Mouse (Mus musculus) liver, embryonic 11.5 days (tissue): ENCODE results near the gene Mmp2. TPM values are rescaled to one million over a fixed set of nuclear protein-coding genes. Genes with fewer than 3 reads are reported as not detected.

Source experiments
- ATAC-seq: fragments of 200-750 bp; cut with Nextera tagmentation; replicated peaks from 2 replicates; pipeline ENCODE4 v1.8.0; 2017; ENCODE audit warnings: moderate number of reproducible peaks, mild to moderate bottlenecking, moderate TSS enrichment, moderate library complexity; ENCODE audit not compliant: low FRiP score
- DNase-seq: peaks from one replicate; pipeline ENCODE4 v3.0.0-alpha.2; 2017; ENCODE audit warnings: low spot score
- H3K27ac ChIP-seq: fragments of 300-500 bp; sonication (generic); 2 replicates; pipeline ENCODE4 v1.5.1; 2014; ENCODE audit warnings: mild to moderate bottlenecking, low read depth, low read length, control low read depth
- H3K27me3 ChIP-seq: fragments of 300-500 bp; sonication (generic); replicated peaks from 2 replicates; pipeline ENCODE4 v1.6.1; 2014; ENCODE audit warnings: low read length, mixed read lengths; ENCODE audit not compliant: control insufficient read depth, insufficient read depth
- H3K36me3 ChIP-seq: fragments of 300-500 bp; sonication (generic); 2 replicates; pipeline ENCODE4 v1.6.1; 2014; ENCODE audit warnings: mild to moderate bottlenecking, low read length, moderate library complexity, mixed read lengths; ENCODE audit not compliant: control insufficient read depth, insufficient read depth
- H3K4me1 ChIP-seq: fragments of 300-500 bp; sonication (generic); replicated peaks from 2 replicates; pipeline ENCODE4 v1.6.1; 2014; ENCODE audit warnings: low read length, mixed read lengths; ENCODE audit not compliant: control insufficient read depth, insufficient read depth
- H3K4me2 ChIP-seq: fragments of 300-500 bp; sonication (generic); 2 replicates; pipeline ENCODE4 v1.6.1; 2014; ENCODE audit warnings: mild to moderate bottlenecking, control low read depth, moderate library complexity
- H3K4me3 ChIP-seq: fragments of 300-500 bp; sonication (generic); 2 replicates; pipeline ENCODE4 v1.5.1; 2014; ENCODE audit warnings: low read depth, low read length, control low read depth
- H3K9ac ChIP-seq: fragments of 300-500 bp; sonication (generic); 2 replicates; pipeline ENCODE4 v1.6.1; 2014; ENCODE audit warnings: low read depth, low read length, control low read depth
- H3K9me3 ChIP-seq: fragments of 300-500 bp; sonication (generic); 2 replicates; pipeline ENCODE4 v1.6.1; 2016; ENCODE audit warnings: low read length, inconsistent platforms, mixed read lengths; ENCODE audit not compliant: control insufficient read depth
- WGBS: fragments of 180-500 bp; shearing (Covaris S2); extraction: QIAGEN DNeasy Blood & Tissue Kit; methylation state at CpG from one replicate; pipeline ENCODE4 v1.1.7; 2014; 5-methylcytosine and 5-hydroxymethylcytosine counted together
- polyA plus RNA-seq: library from polyadenylated mRNA; unstranded; fragments of >200 nt; fragmentation: Nextera tagmentation; extraction: Ambion mirVana; gene quantifications from 2 replicates; pipeline ENCODE4 v1.2.1, GENCODE M21; 2014

The Mmp2 gene
- polyA plus RNA-seq, 1 experiment from 2014 or later, result 49.7 TPM

- peaks cover 7% of the 10 kb centered on the region; the same call in 1 of the 2 replicates for H3K4me1 ChIP-seq
- 70% methylated on average over 6 of the region's 6 CpGs for WGBS
- no peaks in the 10 kb centered on the region for H3K36me3 ChIP-seq
- no peaks in the 10 kb centered on the region for H3K27me3 ChIP-seq
- no peak for DNase-seq
- H3K9ac ChIP-seq, result no peak overlapping the region
- H3K4me2 ChIP-seq, result no peak overlapping the region
- H3K9me3 ChIP-seq, result no peaks in the 10 kb centered on the region
- ATAC-seq, result no peak
- H3K27ac ChIP-seq, result no peak overlapping the region
- no peak overlapping the region for H3K4me3 ChIP-seq
Observed at GRCm38 (mm10) chr8:92849261-92849660, 22.2 kb downstream of the Mmp2 start.

GRCm38 (mm10) chr8:92850239-92850638, 23.1 kb downstream of the Mmp2 start:
- Histone ChIP-seq H3K4me3 (no peak overlapping the region), H3K27ac (no peak overlapping the region), H3K27me3 (no peaks in the 10 kb centered on the region), H3K4me1 (peaks cover 7% of the 10 kb centered on the region; the same call in 1 of the 2 replicates), H3K9ac (no peak overlapping the region), H3K4me2 (no peak overlapping the region), H3K9me3 (no peaks in the 10 kb centered on the region), H3K36me3 (no peaks in the 10 kb centered on the region)
- ATAC-seq (no peak), DNase-seq (no peak)
- WGBS, result 83% methylated on average over 4 of the region's 4 CpGs

- Histone ChIP-seq H3K9me3 (no peaks in the 10 kb centered on the region), H3K4me2 (no peak overlapping the region), H3K9ac (no peak overlapping the region), H3K27ac (no peak overlapping the region), H3K27me3 (peaks cover 7% of the 10 kb centered on the region; the same call in 1 of the 2 replicates), H3K4me3 (no peak overlapping the region), H3K36me3 (no peaks in the 10 kb centered on the region), H3K4me1 (peaks cover 7% of the 10 kb centered on the region; the same call in 1 of the 2 replicates)
- ATAC-seq (no peak), DNase-seq (no peak)
- 88% methylated on average over 3 of the region's 3 CpGs for WGBS
Observed at GRCm38 (mm10) chr8:92851381-92851780, 24.3 kb downstream of the Mmp2 start.

- Histone ChIP-seq H3K4me2 (no peak overlapping the region), H3K4me3 (no peak overlapping the region), H3K36me3 (no peaks in the 10 kb centered on the region), H3K27me3 (peaks cover 7% of the 10 kb centered on the region; the same call in 1 of the 2 replicates), H3K4me1 (peaks cover 3% of the 10 kb centered on the region; the same call in 1 of the 2 replicates), H3K9me3 (no peaks in the 10 kb centered on the region), H3K27ac (no peak overlapping the region), H3K9ac (no peak overlapping the region)
- DNase-seq, result no peak
- ATAC-seq, result no peak
- WGBS, result 51% methylated on average over 18 of the region's 18 CpGs
Observed at GRCm38 (mm10) chr8:92853188-92853983, 26.3 kb downstream of the Mmp2 start.

GRCm38 (mm10) chr8:92854673-92855072, 27.6 kb downstream of the Mmp2 start:
- Histone ChIP-seq H3K27me3 (peaks cover 7% of the 10 kb centered on the region; the same call in 1 of the 2 replicates), H3K9me3 (no peaks in the 10 kb centered on the region), H3K4me2 (peak overlapping the region; percentile 93), H3K9ac (no peak overlapping the region), H3K4me3 (no peak overlapping the region; the same call in 1 of the 2 replicates), H3K4me1 (peaks cover 3% of the 10 kb centered on the region; the same call in 1 of the 2 replicates), H3K36me3 (no peaks in the 10 kb centered on the region), H3K27ac (no peak overlapping the region)
- ATAC-seq (no peak), DNase-seq (no peak)
- WGBS, result 72% methylated on average over 3 of the region's 3 CpGs

- peaks cover 3% of the 10 kb centered on the region; the same call in 1 of the 2 replicates for H3K4me1 ChIP-seq
- no peaks in the 10 kb centered on the region for H3K36me3 ChIP-seq
- WGBS, result under 1% methylated on average over 50 of the region's 50 CpGs
- H3K27ac ChIP-seq, result no peak within 1 kb of the TSS
- peak within 1 kb of the TSS; percentile 63 for H3K4me3 ChIP-seq
- H3K4me2 ChIP-seq, result peak within 1 kb of the TSS; percentile 93
- no peaks in the 10 kb centered on the region for H3K9me3 ChIP-seq
- H3K27me3 ChIP-seq, result peaks cover 7% of the 10 kb centered on the region; the same call in 1 of the 2 replicates
- DNase-seq (peak; percentile 74), ATAC-seq (peak; percentile 78)
- H3K9ac ChIP-seq, result peak within 1 kb of the TSS; percentile 55
Observed at GRCm38 (mm10) chr8:92855171-92855894, 28.2 kb downstream of the Mmp2 start, which contains the start of gene Lpcat2. Lpcat2 (plus strand) TSS chr8:92855339.

- no peak for ATAC-seq
- 45% methylated on average over 7 of the region's 7 CpGs for WGBS
- H3K27ac ChIP-seq, result no peak overlapping the region
- DNase-seq, result no peak
- peak overlapping the region; percentile 63; the same call in 1 of the 2 replicates for H3K4me3 ChIP-seq
- H3K27me3 ChIP-seq, result peaks cover 7% of the 10 kb centered on the region; the same call in 1 of the 2 replicates
- H3K4me1 ChIP-seq, result peaks cover 3% of the 10 kb centered on the region; the same call in 1 of the 2 replicates
- H3K4me2 ChIP-seq, result peak overlapping the region; percentile 93
- H3K9ac ChIP-seq, result no peak overlapping the region
- H3K9me3 ChIP-seq, result no peaks in the 10 kb centered on the region
- H3K36me3 ChIP-seq, result no peaks in the 10 kb centered on the region
Observed at GRCm38 (mm10) chr8:92856273-92856986, 29.3 kb downstream of the Mmp2 start.

GRCm38 (mm10) chr8:92858475-92859182, 31.5 kb downstream of the Mmp2 start:
- no peak for ATAC-seq

More at GRCm38 (mm10) chr8:92858475-92859182, 31.5 kb downstream of the Mmp2 start:
- Histone ChIP-seq H3K27ac (no peak overlapping the region), H3K36me3 (no peaks in the 10 kb centered on the region), H3K9me3 (no peaks in the 10 kb centered on the region), H3K27me3 (peaks cover 7% of the 10 kb centered on the region; the same call in 1 of the 2 replicates), H3K9ac (no peak overlapping the region), H3K4me2 (no peak overlapping the region), H3K4me3 (no peak overlapping the region), H3K4me1 (no peaks in the 10 kb centered on the region)
- DNase-seq, result no peak
- 85% methylated on average over 14 of the region's 14 CpGs for WGBS
